In genomic region chr11:110374036-110374435, GRCm38 (mm10) we compare ENCODE assay signal across 8 mouse cellular contexts.
"Had no signal": no experiment of that assay in that cellular context is flagged by ENCODE, and none has a peak within 500 bp of the region (broad histone marks: within the 10 kb centered on the region; RNA-seq: fewer than 3 reads in every experiment).

No protein-coding gene starts in this region.

- DNase-seq: kidney, adult 11 months; kidney, adult 9 months; kidney, postnatal 4 days; lung, embryonic 14.5 days; lung, postnatal 10 days; lung, postnatal 4 days; thymus, adult 2 months; thymus, postnatal 25 days had no signal
